Comparison of ENCODE assay signal across 7 mouse cellular contexts in genomic region chr3:96596855-96597254, GRCm38 (mm10). TPM values are rescaled to one million over a fixed set of nuclear protein-coding genes. Genes with fewer than 3 reads are reported as not detected.
DNase-seq lines count a peak whose midpoint lies in the region; ATAC-seq and TF ChIP-seq lines count a peak whose summit lies in the region.

No protein-coding gene starts in this region.

- H3K27ac ChIP-seq in lung, postnatal 0 days (ENCODE audit: low read length) = no peak overlapping the region
- no peak overlapping the region for H3K27ac ChIP-seq in embryonic facial prominence, embryonic 14.5 days (replicated peaks; ENCODE audit: low read depth, low read length)
- H3K27ac ChIP-seq in limb, embryonic 11.5 days (replicated peaks; ENCODE audit: low read depth, low read length) = no peak overlapping the region

- peaks cover 8% of the 10 kb centered on the region; the same call in 1 of the 2 replicates for H3K27me3 ChIP-seq in lung, postnatal 0 days (replicated peaks; ENCODE audit: insufficient read depth, low read length)
- peaks cover 7% of the 10 kb centered on the region for H3K27me3 ChIP-seq in embryonic facial prominence, embryonic 14.5 days (replicated peaks; ENCODE audit: control insufficient read depth, insufficient read depth, low read length)
- peaks cover 10% of the 10 kb centered on the region for H3K27me3 ChIP-seq in limb, embryonic 11.5 days (ENCODE audit: control insufficient read depth, insufficient read depth, low read length)

- H3K4me1 ChIP-seq in lung, postnatal 0 days (ENCODE audit: insufficient read depth, low read depth, low read length) = peaks cover 17% of the 10 kb centered on the region
- peaks cover 32% of the 10 kb centered on the region for H3K4me1 ChIP-seq in embryonic facial prominence, embryonic 14.5 days (ENCODE audit: control insufficient read depth, insufficient read depth, low read length)
- H3K4me1 ChIP-seq in limb, embryonic 11.5 days (ENCODE audit: control insufficient read depth, insufficient read depth, low read length) = peaks cover 18% of the 10 kb centered on the region; the same call in 1 of the 2 replicates

- intact Hi-C loops in gastrocnemius, postnatal 36 days (cut with DNase I) = loop anchor here (5.0 kb wide), 1 partner anchor 40 kb away; the partner anchor contains the start of genes Gm42957 and Pex11b

- TF ChIP-seq EP300 in lung, postnatal 0 days (IDR thresholded peaks at IDR 0.05) = no peak

- peak; percentile 18 for DNase-seq in lung, postnatal 0 days (ENCODE audit: low spot score)
- no peak for DNase-seq in lung, postnatal 25 days (ENCODE audit: low spot score)
- no peak for DNase-seq in embryonic facial prominence, embryonic 14.5 days (ENCODE audit: low spot score)
- no peak for DNase-seq in limb, embryonic 11.5 days (ENCODE audit: low spot score)
- peak; percentile 50 for DNase-seq in right cerebral cortex, postnatal 14 days
- no peak for DNase-seq in gastrocnemius, postnatal 36 days
- no peak for DNase-seq in urinary bladder, postnatal 14 days (ENCODE audit: low spot score)

- H3K36me3 ChIP-seq in lung, postnatal 0 days (ENCODE audit: insufficient read depth, low read length) = no peaks in the 10 kb centered on the region
- no peaks in the 10 kb centered on the region for H3K36me3 ChIP-seq in embryonic facial prominence, embryonic 14.5 days (ENCODE audit: control insufficient read depth, insufficient read depth, low read length)
- no peaks in the 10 kb centered on the region for H3K36me3 ChIP-seq in limb, embryonic 11.5 days (ENCODE audit: control insufficient read depth, insufficient read depth, low read length)

- H3K4me2 ChIP-seq in lung, postnatal 0 days (replicated peaks; ENCODE audit: low read depth, low read length) = peak overlapping the region; percentile 85
- peak overlapping the region; percentile 99 for H3K4me2 ChIP-seq in embryonic facial prominence, embryonic 14.5 days (ENCODE audit: low read depth, low read length)
- peak overlapping the region; percentile 99 for H3K4me2 ChIP-seq in limb, embryonic 11.5 days (ENCODE audit: low read depth, severe bottlenecking)

- ATAC-seq in lung, postnatal 0 days = no peak
- ATAC-seq in embryonic facial prominence, embryonic 14.5 days (ENCODE audit: low read depth) = no peak
- ATAC-seq in limb, embryonic 11.5 days (ENCODE audit: insufficient number of reproducible peaks, low FRiP score, low TSS enrichment, low read depth) = no peak

- H3K4me3 ChIP-seq in lung, postnatal 0 days (ENCODE audit: low read depth, low read length) = peak overlapping the region; percentile 29
- H3K4me3 ChIP-seq in embryonic facial prominence, embryonic 14.5 days (ENCODE audit: low read depth, low read length) = peak overlapping the region; percentile 58
- peak overlapping the region; percentile 49 for H3K4me3 ChIP-seq in limb, embryonic 11.5 days (ENCODE audit: low read depth, low read length)

- H3K9ac ChIP-seq in lung, postnatal 0 days (replicated peaks; ENCODE audit: low read depth) = no peak overlapping the region
- peak overlapping the region; percentile 74 for H3K9ac ChIP-seq in embryonic facial prominence, embryonic 14.5 days (ENCODE audit: low read depth, low read length)
- peak overlapping the region; percentile 61 for H3K9ac ChIP-seq in limb, embryonic 11.5 days (ENCODE audit: low read length)

- WGBS in lung, postnatal 0 days = 2% methylated on average over 6 of the region's 12 CpGs
- WGBS in embryonic facial prominence, embryonic 14.5 days = 1% methylated on average over 8 of the region's 12 CpGs
- 2% methylated on average over 11 of the region's 12 CpGs for WGBS in limb, embryonic 11.5 days

- no peak for TF ChIP-seq CTCF in lung, postnatal 0 days (IDR thresholded peaks at IDR 0.05)

- no peaks in the 10 kb centered on the region for H3K9me3 ChIP-seq in lung, postnatal 0 days (ENCODE audit: low read length)
- H3K9me3 ChIP-seq in embryonic facial prominence, embryonic 14.5 days (ENCODE audit: control insufficient read depth, low read length) = no peaks in the 10 kb centered on the region
- no peaks in the 10 kb centered on the region for H3K9me3 ChIP-seq in limb, embryonic 11.5 days (ENCODE audit: control insufficient read depth, low read length)

RNA-seq across cellular contexts. Expression of gene Ankrd34a, which starts 0.4 kb away (rescaled TPM):
- 0.18 and 0.37 TPM in 2 replicates for polyA plus RNA-seq in lung, postnatal 0 days (2015; fragmentation: Nextera tagmentation; extraction: Ambion mirVana)
- polyA plus RNA-seq in embryonic facial prominence, embryonic 14.5 days (2014; fragmentation: Nextera tagmentation; extraction: Ambion mirVana) = 2.7 and 3.0 TPM in 2 replicates
- polyA plus RNA-seq in limb, embryonic 11.5 days (2014; fragmentation: Nextera tagmentation; extraction: Ambion mirVana) = 1.5 and 1.7 TPM in 2 replicates
- under 1 TPM; 0.59 to 0.92 TPM for total RNA-seq in gastrocnemius, postnatal 36 days (2021)

RNA-seq across cellular contexts. Expression of gene Polr3gl, which starts 2.9 kb away (rescaled TPM):
- 36.7 and 43.2 TPM in 2 replicates for polyA plus RNA-seq in lung, postnatal 0 days (2015; fragmentation: Nextera tagmentation; extraction: Ambion mirVana)
- 8.9 and 11.0 TPM in 2 replicates for polyA plus RNA-seq in embryonic facial prominence, embryonic 14.5 days (2014; fragmentation: Nextera tagmentation; extraction: Ambion mirVana)
- 18.8 and 22.8 TPM in 2 replicates for polyA plus RNA-seq in limb, embryonic 11.5 days (2014; fragmentation: Nextera tagmentation; extraction: Ambion mirVana)
- 10 to 100 TPM; 36.7 to 41.4 TPM for total RNA-seq in gastrocnemius, postnatal 36 days (2021)

RNA-seq across cellular contexts. Expression of gene Lix1l, which starts 4.1 kb away (rescaled TPM):
- 5.4 TPM in 2 replicates for polyA plus RNA-seq in lung, postnatal 0 days (2015; fragmentation: Nextera tagmentation; extraction: Ambion mirVana)
- polyA plus RNA-seq in embryonic facial prominence, embryonic 14.5 days (2014; fragmentation: Nextera tagmentation; extraction: Ambion mirVana) = 9.1 and 10.1 TPM in 2 replicates
- polyA plus RNA-seq in limb, embryonic 11.5 days (2014; fragmentation: Nextera tagmentation; extraction: Ambion mirVana) = 5.7 and 6.4 TPM in 2 replicates
- 1 to 10 TPM; 5.5 to 6.3 TPM for total RNA-seq in gastrocnemius, postnatal 36 days (2021)

RNA-seq across cellular contexts. Expression of gene Gm16253, which starts 20.1 kb away (rescaled TPM):
- polyA plus RNA-seq in lung, postnatal 0 days (2015; fragmentation: Nextera tagmentation; extraction: Ambion mirVana) = 0.73 and 0.78 TPM in 2 replicates
- polyA plus RNA-seq in embryonic facial prominence, embryonic 14.5 days (2014; fragmentation: Nextera tagmentation; extraction: Ambion mirVana) = 0.55 TPM in 1 of 2 replicates, not detected in the other
- polyA plus RNA-seq in limb, embryonic 11.5 days (2014; fragmentation: Nextera tagmentation; extraction: Ambion mirVana) = 0.69 and 1.0 TPM in 2 replicates
- total RNA-seq in gastrocnemius, postnatal 36 days (2021) = 1 to 10 TPM; 1.4 to 2.4 TPM

RNA-seq across cellular contexts. Expression of gene Rbm8a, which starts 32.9 kb away (rescaled TPM):
- polyA plus RNA-seq in lung, postnatal 0 days (2015; fragmentation: Nextera tagmentation; extraction: Ambion mirVana) = 90.3 and 91.4 TPM in 2 replicates
- 122 and 127 TPM in 2 replicates for polyA plus RNA-seq in embryonic facial prominence, embryonic 14.5 days (2014; fragmentation: Nextera tagmentation; extraction: Ambion mirVana)
- 240 and 241 TPM in 2 replicates for polyA plus RNA-seq in limb, embryonic 11.5 days (2014; fragmentation: Nextera tagmentation; extraction: Ambion mirVana)
- 10 to 100 TPM; 19.9 to 29.7 TPM for total RNA-seq in gastrocnemius, postnatal 36 days (2021)

Comparison
In these comparisons a context has a peak if more than half of its experiments do, and no peak if none do; other contexts are left out.
1. DNase-seq: peak in lung, postnatal 0 days (single experiment) and right cerebral cortex, postnatal 14 days (single experiment); none in lung, postnatal 25 days (single experiment), embryonic facial prominence, embryonic 14.5 days (single experiment), limb, embryonic 11.5 days (single experiment), gastrocnemius, postnatal 36 days (0 of 2) and urinary bladder, postnatal 14 days (single experiment).
2. Peak in every context shown above with its lines, with median percentiles within 50 percentile points of each other: H3K4me2 ChIP-seq and H3K4me3 ChIP-seq.